Mouse (Mus musculus): ENCODE measurements around the gene Nop16. TPM values are rescaled to one million over a fixed set of nuclear protein-coding genes. Genes with fewer than 3 reads are reported as not detected.

Nop16 gene
- total and polyA plus RNA-seq, 2 experiments = 9.4 to 15.0 TPM

DNA sequence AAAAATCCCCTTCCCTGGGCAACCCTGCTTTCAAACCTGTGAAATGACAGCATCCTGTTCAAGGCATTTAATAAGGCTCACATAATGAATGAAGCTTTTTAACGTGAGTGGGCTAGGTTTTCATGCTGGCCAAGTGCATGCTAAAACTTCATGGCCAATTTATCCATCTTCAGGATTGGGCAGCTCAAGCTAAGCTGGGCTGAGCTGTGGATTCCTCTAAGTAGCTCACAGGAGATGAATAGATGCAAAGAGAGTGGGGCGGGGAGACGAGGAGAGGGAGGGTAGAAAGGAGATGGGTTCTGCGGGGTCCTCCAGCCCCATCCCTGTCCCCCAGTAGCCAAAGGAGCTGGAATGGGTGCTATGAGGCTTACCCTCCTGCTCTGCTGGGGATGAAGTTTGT is 14.3 kb upstream of the Nop16 start:
- H3K27me3 ChIP-seq (ENCODE audit: control insufficient read depth, insufficient read depth, low read length) = no peaks in the 10 kb centered on the region
- no peak overlapping the region for H3K27ac ChIP-seq (replicated peaks; ENCODE audit: insufficient read depth, low read depth, low read length)
- peaks cover 6% of the 10 kb centered on the region; the same call in 1 of the 2 replicates for H3K36me3 ChIP-seq (ENCODE audit: control insufficient read depth, insufficient read depth, low read length)
- no peak overlapping the region for H3K9ac ChIP-seq (ENCODE audit: low read depth, low read length)
- DNase-seq (ENCODE audit: extremely low read depth, low read depth, low spot score) = no peak
- no peak overlapping the region for H3K4me3 ChIP-seq (ENCODE audit: insufficient read depth, low read depth, low read length)
- TF ChIP-seq CTCF (IDR thresholded peaks at IDR 0.05; ENCODE audit: low read depth, low read length) (no peak), POLR2A (IDR thresholded peaks at IDR 0.05; ENCODE audit: extremely low read depth, insufficient read depth, low read length) (no peak)
- H3K79me2 ChIP-seq (ENCODE audit: control insufficient read depth, insufficient read depth, low read length) = peaks cover 12% of the 10 kb centered on the region; the same call in 1 of the 2 replicates
- WGBS = 86% methylated on average over 4 of the region's 4 CpGs
- H3K4me1 ChIP-seq (ENCODE audit: control insufficient read depth, insufficient read depth, low read length) = no peaks in the 10 kb centered on the region; the same call in 1 of the 2 replicates

DNA sequence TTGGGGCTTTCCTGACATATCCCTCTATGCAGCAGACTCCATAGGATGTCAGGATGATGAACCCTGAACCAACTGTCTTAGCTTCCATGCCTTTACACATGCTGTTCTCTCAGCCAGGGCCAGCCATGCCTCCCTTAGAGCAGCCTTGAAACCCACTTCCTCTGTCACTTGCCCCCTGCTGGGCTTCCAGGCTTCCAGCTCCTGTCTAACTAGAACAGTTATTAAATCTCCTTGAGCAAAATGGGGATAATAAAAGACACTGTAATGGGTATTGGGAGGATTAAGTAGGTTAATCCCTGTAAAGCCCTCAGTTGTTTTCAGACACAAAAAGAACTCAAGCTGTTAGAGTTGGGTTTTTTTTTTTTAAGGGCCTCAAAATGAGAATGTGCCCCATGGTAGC is 13.6 kb upstream of the Nop16 start:
- Histone ChIP-seq H3K27me3 (ENCODE audit: control insufficient read depth, insufficient read depth, low read length) (no peaks in the 10 kb centered on the region), H3K4me3 (ENCODE audit: insufficient read depth, low read depth, low read length) (no peak overlapping the region), H3K27ac (replicated peaks; ENCODE audit: insufficient read depth, low read depth, low read length) (no peak overlapping the region), H3K36me3 (ENCODE audit: control insufficient read depth, insufficient read depth, low read length) (peaks cover 6% of the 10 kb centered on the region; the same call in 1 of the 2 replicates), H3K4me1 (ENCODE audit: control insufficient read depth, insufficient read depth, low read length) (no peaks in the 10 kb centered on the region), H3K9ac (ENCODE audit: low read depth, low read length) (no peak overlapping the region), H3K79me2 (ENCODE audit: control insufficient read depth, insufficient read depth, low read length) (peaks cover 10% of the 10 kb centered on the region; the same call in 1 of the 2 replicates)
- no peak for TF ChIP-seq POLR2A (IDR thresholded peaks at IDR 0.05; ENCODE audit: extremely low read depth, insufficient read depth, low read length)
- no peak for TF ChIP-seq CTCF (IDR thresholded peaks at IDR 0.05; ENCODE audit: low read depth, low read length)
- DNase-seq (ENCODE audit: extremely low read depth, low read depth, low spot score) = no peak

DNA sequence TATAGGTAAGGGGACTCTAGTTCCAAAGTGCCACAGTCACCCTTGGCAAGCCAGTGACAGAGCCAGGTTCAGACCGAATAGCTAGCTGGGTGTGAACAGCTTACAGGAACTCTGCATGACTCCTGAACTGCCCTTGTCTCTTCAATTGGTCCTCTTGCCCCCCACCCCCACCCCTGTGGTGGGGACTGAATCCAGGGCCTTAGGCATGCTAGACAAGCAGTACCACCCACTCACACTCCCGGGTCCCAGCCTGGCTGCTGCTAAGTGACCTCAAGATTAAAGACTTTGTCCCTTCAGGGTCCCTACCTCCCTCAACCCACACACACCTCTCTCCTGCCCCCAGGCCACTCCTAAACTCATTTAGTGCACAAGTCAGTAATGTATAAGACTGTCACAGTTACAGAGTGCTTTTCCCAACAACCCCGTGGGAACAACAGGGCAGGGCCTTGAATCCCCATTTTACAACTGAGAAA is 12.8 kb upstream of the Nop16 start:
- Histone ChIP-seq H3K9ac (ENCODE audit: low read depth, low read length) (no peak overlapping the region), H3K4me1 (ENCODE audit: control insufficient read depth, insufficient read depth, low read length) (no peaks in the 10 kb centered on the region), H3K4me3 (ENCODE audit: insufficient read depth, low read depth, low read length) (no peak overlapping the region), H3K27ac (replicated peaks; ENCODE audit: insufficient read depth, low read depth, low read length) (no peak overlapping the region), H3K36me3 (ENCODE audit: control insufficient read depth, insufficient read depth, low read length) (peaks cover 6% of the 10 kb centered on the region; the same call in 1 of the 2 replicates), H3K79me2 (ENCODE audit: control insufficient read depth, insufficient read depth, low read length) (peaks cover 9% of the 10 kb centered on the region; the same call in 1 of the 2 replicates), H3K27me3 (ENCODE audit: control insufficient read depth, insufficient read depth, low read length) (no peaks in the 10 kb centered on the region)
- no peak for DNase-seq (ENCODE audit: extremely low read depth, low read depth, low spot score)
- 69% methylated on average over 3 of the region's 3 CpGs for WGBS
- no peak for TF ChIP-seq POLR2A (IDR thresholded peaks at IDR 0.05; ENCODE audit: extremely low read depth, insufficient read depth, low read length)
- TF ChIP-seq CTCF (IDR thresholded peaks at IDR 0.05; ENCODE audit: low read depth, low read length) = no peak

DNA sequence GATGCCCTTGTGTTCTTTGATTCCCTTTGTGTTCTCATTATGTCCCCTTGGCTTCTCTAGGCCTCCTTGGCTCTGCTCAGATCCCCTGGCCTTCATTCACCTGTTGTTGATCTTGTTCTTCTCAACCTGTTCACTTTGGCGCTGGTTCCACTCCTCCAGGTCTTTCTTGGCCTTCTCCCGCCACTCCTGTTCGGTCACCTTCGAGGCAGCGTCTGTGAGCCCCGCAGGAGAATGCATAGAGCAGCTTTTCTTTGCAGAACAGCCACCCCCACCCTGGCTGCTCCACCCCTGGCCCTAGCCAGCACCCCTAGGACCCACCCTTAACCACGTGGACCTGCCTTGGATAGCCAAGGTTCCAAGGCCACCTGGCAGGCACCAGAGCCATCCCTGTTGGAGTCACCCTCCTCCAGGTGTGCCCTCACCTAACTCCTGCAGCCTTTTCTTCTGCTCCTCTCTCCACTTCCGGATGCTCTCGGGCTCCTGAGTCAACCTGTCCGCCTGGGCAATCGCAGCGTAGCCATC is 8.8 kb upstream of the Nop16 start:
- 88% methylated on average over 12 of the region's 12 CpGs for WGBS
- TF ChIP-seq CTCF (IDR thresholded peaks at IDR 0.05; ENCODE audit: low read depth, low read length) = no peak
- no peaks in the 10 kb centered on the region for H3K4me1 ChIP-seq (ENCODE audit: control insufficient read depth, insufficient read depth, low read length)
- no peak overlapping the region for H3K9ac ChIP-seq (ENCODE audit: low read depth, low read length)
- H3K79me2 ChIP-seq (ENCODE audit: control insufficient read depth, insufficient read depth, low read length) = peaks cover 5% of the 10 kb centered on the region; the same call in 1 of the 2 replicates
- H3K36me3 ChIP-seq (ENCODE audit: control insufficient read depth, insufficient read depth, low read length) = peaks cover 2% of the 10 kb centered on the region
- no peak overlapping the region for H3K27ac ChIP-seq (replicated peaks; ENCODE audit: insufficient read depth, low read depth, low read length)
- no peaks in the 10 kb centered on the region for H3K27me3 ChIP-seq (ENCODE audit: control insufficient read depth, insufficient read depth, low read length)
- DNase-seq (ENCODE audit: extremely low read depth, low read depth, low spot score) = no peak
- H3K4me3 ChIP-seq (ENCODE audit: insufficient read depth, low read depth, low read length) = no peak overlapping the region

- Histone ChIP-seq H3K27me3 (ENCODE audit: control insufficient read depth, insufficient read depth, low read length) (no peaks in the 10 kb centered on the region), H3K4me1 (ENCODE audit: control insufficient read depth, insufficient read depth, low read length) (peaks cover 2% of the 10 kb centered on the region; the same call in 1 of the 2 replicates), H3K4me3 (ENCODE audit: insufficient read depth, low read depth, low read length) (no peak overlapping the region), H3K79me2 (ENCODE audit: control insufficient read depth, insufficient read depth, low read length) (no peaks in the 10 kb centered on the region; the same call in 1 of the 2 replicates), H3K27ac (replicated peaks; ENCODE audit: insufficient read depth, low read depth, low read length) (no peak overlapping the region), H3K9ac (ENCODE audit: low read depth, low read length) (no peak overlapping the region), H3K36me3 (ENCODE audit: control insufficient read depth, insufficient read depth, low read length) (peaks cover 2% of the 10 kb centered on the region)
- no peak for TF ChIP-seq CTCF (IDR thresholded peaks at IDR 0.05; ENCODE audit: low read depth, low read length)
- TF ChIP-seq POLR2A (IDR thresholded peaks at IDR 0.05; ENCODE audit: extremely low read depth, insufficient read depth, low read length) = no peak
- WGBS = 77% methylated on average over 5 of the region's 5 CpGs
- DNase-seq (ENCODE audit: extremely low read depth, low read depth, low spot score) = no peak
Measured at GRCm38 (mm10) chr13:54596870-54597269, 7.0 kb upstream of the Nop16 start.

GRCm38 (mm10) chr13:54596107-54596690 is 6.3 kb upstream of the Nop16 start:
- H3K36me3 ChIP-seq (ENCODE audit: control insufficient read depth, insufficient read depth, low read length) = peaks cover 2% of the 10 kb centered on the region
- DNase-seq (ENCODE audit: extremely low read depth, low read depth, low spot score) = no peak
- H3K4me3 ChIP-seq (ENCODE audit: insufficient read depth, low read depth, low read length) = no peak overlapping the region
- no peak overlapping the region for H3K9ac ChIP-seq (ENCODE audit: low read depth, low read length)
- H3K79me2 ChIP-seq (ENCODE audit: control insufficient read depth, insufficient read depth, low read length) = no peaks in the 10 kb centered on the region; the same call in 1 of the 2 replicates
- H3K27me3 ChIP-seq (ENCODE audit: control insufficient read depth, insufficient read depth, low read length) = no peaks in the 10 kb centered on the region
- 64% methylated on average over 8 of the region's 8 CpGs for WGBS
- TF ChIP-seq CTCF (IDR thresholded peaks at IDR 0.05; ENCODE audit: low read depth, low read length) = no peak
- no peak for TF ChIP-seq POLR2A (IDR thresholded peaks at IDR 0.05; ENCODE audit: extremely low read depth, insufficient read depth, low read length)
- H3K4me1 ChIP-seq (ENCODE audit: control insufficient read depth, insufficient read depth, low read length) = peaks cover 7% of the 10 kb centered on the region
- no peak overlapping the region for H3K27ac ChIP-seq (replicated peaks; ENCODE audit: insufficient read depth, low read depth, low read length)
